Comparison of ENCODE assay signal across 1 mouse cellular context in the genomic region with DNA sequence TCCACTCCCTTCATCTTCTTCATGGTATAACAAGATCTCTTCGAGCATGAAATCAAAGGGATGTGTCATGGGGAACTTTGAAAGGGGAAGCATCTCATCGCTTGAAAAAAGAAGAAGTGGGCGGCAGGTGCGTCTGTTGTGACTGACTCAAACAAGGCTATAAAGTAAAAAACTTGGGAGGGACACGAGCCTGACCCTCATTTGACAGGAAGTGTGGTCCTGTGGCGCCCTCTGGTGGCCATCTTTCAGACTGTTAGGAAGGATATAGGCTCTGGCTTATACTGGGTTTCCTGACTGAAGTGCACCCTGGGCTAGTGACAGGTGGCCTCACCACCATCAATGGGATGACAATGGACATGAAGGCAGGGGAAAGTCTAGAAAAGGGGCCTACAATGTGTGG.
A peak's percentile ranks its signal among the peaks of the same experiment; 100 is the strongest.
TF ChIP-seq lines count a peak whose summit lies in the region.

No protein-coding gene starts in this region.

TF ChIP-seq in MEL, 35 proteins besides CTCF, POLR2A, EP300 and RAD21 (continued from another document):
- TF ChIP-seq SIN3A (IDR thresholded peaks at IDR 0.05; ENCODE audit: low read length) (peak; percentile 55; the same call in 1 of the 2 replicates), POLR2AphosphoS5 (IDR thresholded peaks at IDR 0.05; ENCODE audit: borderline replicate concordance, low read depth, low read length) (no peak), SMC3 (IDR thresholded peaks at IDR 0.05; ENCODE audit: low read depth, low read length) (peak; percentile 94), RCOR1 (IDR thresholded peaks at IDR 0.05; ENCODE audit: low read depth, low read length) (no peak), MXI1 (IDR thresholded peaks at IDR 0.05; ENCODE audit: low read depth, low read length) (no peak), ETS1 (IDR thresholded peaks at IDR 0.05; ENCODE audit: low read depth, low read length) (no peak), MYC (IDR thresholded peaks at IDR 0.05; ENCODE audit: low read depth, low read length) (peak; percentile 50; the same call in 1 of the 2 replicates), TBP (IDR thresholded peaks at IDR 0.05; ENCODE audit: low read depth, low read length) (no peak), POLR2AphosphoS2 (IDR thresholded peaks at IDR 0.05; ENCODE audit: low read length) (no peak), ZKSCAN1 (IDR thresholded peaks at IDR 0.05; ENCODE audit: low read depth, low read length) (no peak), ZC3H11A (IDR thresholded peaks at IDR 0.05; ENCODE audit: low read depth, low read length) (peak; percentile 80)
